Mouse (Mus musculus) liver, embryonic 14.5 days (tissue): ENCODE results near the gene Elane.

Experiments used
- CTCF ChIP-seq: IDR thresholded peaks from 2 replicates; pipeline ENCODE4 v1.5.1; 2016; ENCODE audit warnings: antibody characterized with exemption, low read depth, control low read depth
- EP300 ChIP-seq: IDR thresholded peaks from 2 replicates; pipeline ENCODE4 v1.6.1; 2016; ENCODE audit warnings: antibody characterized with exemption, low read depth

DNA sequence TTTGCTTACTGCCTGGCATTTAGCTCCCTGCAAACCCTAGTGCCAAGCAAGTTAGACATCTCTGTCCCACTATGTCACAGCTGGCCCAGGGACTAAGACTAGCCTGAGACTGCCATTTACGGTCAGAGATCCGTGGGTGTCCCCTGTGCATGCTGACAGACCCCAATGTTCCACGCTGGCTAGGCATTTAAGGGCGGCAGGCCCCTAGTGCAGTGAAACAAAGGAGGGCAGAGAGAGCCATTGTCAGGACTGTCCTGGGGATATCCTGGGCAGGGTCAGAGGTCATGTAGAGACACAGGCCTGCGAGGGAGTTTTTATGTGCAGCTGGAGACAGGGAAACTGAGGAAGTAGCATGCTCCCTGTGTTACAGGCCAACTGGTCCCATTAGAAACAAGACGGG lies 47.8 kb downstream of the Elane start:
- TF ChIP-seq CTCF (no peak), EP300 (no peak)
